Mouse (Mus musculus) thymus, adult 2 months (tissue): ENCODE results near the gene Syce2. TPM values are rescaled to one million over a fixed set of nuclear protein-coding genes. Genes with fewer than 3 reads are reported as not detected.
A peak's percentile ranks its signal among the peaks of the same experiment; 100 is the strongest.

ENCODE experiments used
- DNase-seq: peaks from one replicate; pipeline ENCODE4 v3.0.0; 2021
- H3K27ac ChIP-seq: fragments of 200-500 bp; 2 replicates; pipeline ENCODE4 v1.5.1; 2012; ENCODE audit warnings: low read length, control low read depth; ENCODE audit not compliant: control insufficient read depth, insufficient read depth
- H3K27me3 ChIP-seq: fragments of 200-500 bp; 2 replicates; pipeline ENCODE4 v1.6.1; 2012; ENCODE audit warnings: mild to moderate bottlenecking, low read length, moderate library complexity, mixed read lengths; ENCODE audit not compliant: control insufficient read depth, insufficient read depth
- H3K36me3 ChIP-seq: fragments of 200-500 bp; 2 replicates; pipeline ENCODE4 v1.6.1; 2012; ENCODE audit warnings: mild to moderate bottlenecking, low read length, moderate library complexity; ENCODE audit not compliant: control insufficient read depth, insufficient read depth
- H3K4me1 ChIP-seq: fragments of 200-500 bp; replicated peaks from 2 replicates; pipeline ENCODE4 v1.6.1; 2012; ENCODE audit warnings: low read length; ENCODE audit not compliant: control insufficient read depth, insufficient read depth
- H3K4me3 ChIP-seq: fragments of 200-500 bp; 2 replicates; pipeline ENCODE4 v1.5.1; 2012; ENCODE audit warnings: mild to moderate bottlenecking, low read length, control low read depth, moderate library complexity; ENCODE audit not compliant: control insufficient read depth, insufficient read depth
- CTCF ChIP-seq: fragments of 200-500 bp; IDR thresholded peaks from 2 replicates; pipeline ENCODE4 v1.5.1; 2012; ENCODE audit warnings: mild to moderate bottlenecking, control low read depth, low read length, moderate library complexity, borderline replicate concordance; ENCODE audit not compliant: control insufficient read depth, poor library complexity, insufficient read depth; ENCODE audit errors: extremely low read depth
- POLR2A ChIP-seq: fragments of 200-500 bp; IDR thresholded peaks from 2 replicates; pipeline ENCODE4 v1.6.1; 2012; ENCODE audit warnings: mild to moderate bottlenecking, low read length, control low read depth, moderate library complexity; ENCODE audit not compliant: control insufficient read depth, poor library complexity, insufficient read depth; ENCODE audit errors: extremely low read depth
- WGBS: fragments of 180-500 bp; shearing (Covaris S2); methylation state at CpG from one replicate; pipeline ENCODE4 v1.1.7; 2018; 5-methylcytosine and 5-hydroxymethylcytosine counted together
- polyA plus RNA-seq: library from polyadenylated mRNA; depleted of rRNA; stranded (reverse); fragments of >200 nt; gene quantifications from 2 replicates; pipeline ENCODE4 v1.2.3, GENCODE M21; 2012

The Syce2 gene
- polyA plus RNA-seq, 1 experiment: 9.4 TPM

GRCm38 (mm10) chr8:84878915-84879314 is 7.0 kb downstream of the Syce2 start:
- H3K4me1 ChIP-seq: no peaks in the 10 kb centered on the region
- no peak overlapping the region for H3K4me3 ChIP-seq
- 94% methylated on average over 1 of the region's 1 CpGs for WGBS
- TF ChIP-seq POLR2A (no peak), CTCF (no peak)
- H3K36me3 ChIP-seq: no peaks in the 10 kb centered on the region
- no peaks in the 10 kb centered on the region for H3K27me3 ChIP-seq
- no peak overlapping the region for H3K27ac ChIP-seq
- no peak for DNase-seq

- TF ChIP-seq CTCF: no peak
- TF ChIP-seq POLR2A: no peak
- H3K27me3 ChIP-seq: no peaks in the 10 kb centered on the region
- H3K27ac ChIP-seq: no peak overlapping the region
- no peak for DNase-seq
- 93% methylated on average over 4 of the region's 4 CpGs for WGBS
- H3K36me3 ChIP-seq: peaks cover 12% of the 10 kb centered on the region
- H3K4me3 ChIP-seq: no peak overlapping the region
- H3K4me1 ChIP-seq: no peaks in the 10 kb centered on the region
Measured at GRCm38 (mm10) chr8:84884728-84885127, 12.8 kb downstream of the Syce2 start.

- TF ChIP-seq POLR2A: no peak
- no peak for TF ChIP-seq CTCF
- 99% methylated on average over 3 of the region's 3 CpGs for WGBS
- H3K4me1 ChIP-seq: peaks cover 10% of the 10 kb centered on the region
- H3K36me3 ChIP-seq: peaks cover 12% of the 10 kb centered on the region
- no peaks in the 10 kb centered on the region for H3K27me3 ChIP-seq
- H3K4me3 ChIP-seq: no peak overlapping the region
- DNase-seq: no peak
- no peak overlapping the region for H3K27ac ChIP-seq
Measured at GRCm38 (mm10) chr8:84888280-84888679, 16.4 kb downstream of the Syce2 start.

GRCm38 (mm10) chr8:84889141-84889540 is 17.2 kb downstream of the Syce2 start:
- H3K36me3 ChIP-seq: peaks cover 12% of the 10 kb centered on the region
- no peaks in the 10 kb centered on the region for H3K27me3 ChIP-seq
- no peak overlapping the region for H3K4me3 ChIP-seq
- TF ChIP-seq POLR2A: no peak
- TF ChIP-seq CTCF: no peak
- no peak for DNase-seq
- peaks cover 13% of the 10 kb centered on the region for H3K4me1 ChIP-seq
- H3K27ac ChIP-seq: no peak overlapping the region
- 100% methylated on average over 1 of the region's 1 CpGs for WGBS

GRCm38 (mm10) chr8:84892993-84893708 is 21.2 kb downstream of the Syce2 start:
- WGBS: 21% methylated on average over 31 of the region's 31 CpGs
- TF ChIP-seq CTCF: no peak
- TF ChIP-seq POLR2A: no peak
- H3K27me3 ChIP-seq: no peaks in the 10 kb centered on the region
- H3K4me3 ChIP-seq: peak overlapping the region; percentile 56
- peaks cover 13% of the 10 kb centered on the region for H3K4me1 ChIP-seq
- no peak overlapping the region for H3K27ac ChIP-seq
- no peaks in the 10 kb centered on the region for H3K36me3 ChIP-seq
- no peak for DNase-seq

- Histone ChIP-seq H3K27me3 (no peaks in the 10 kb centered on the region), H3K4me3 (peak within 1 kb of the TSS; percentile 56), H3K27ac (no peak within 1 kb of the TSS), H3K36me3 (no peaks in the 10 kb centered on the region), H3K4me1 (peaks cover 13% of the 10 kb centered on the region)
- DNase-seq: peak; percentile 90
- WGBS: under 1% methylated on average over 11 of the region's 11 CpGs
- TF ChIP-seq POLR2A (0 out of 2 replicates have a peak, but pooled peaks have one; percentile 33), CTCF (peak; percentile 22; the same call in 1 of the 2 replicates)
Measured at GRCm38 (mm10) chr8:84893709-84894134, 21.8 kb downstream of the Syce2 start, which contains the start of gene Gcdh. TSS of gene Gcdh (minus strand) at chr8:84893921.
